ENCODE assay signal across 19 mouse cellular contexts in genomic region chr5:24827173-24827572, GRCm38 (mm10). TPM values are rescaled to one million over a fixed set of nuclear protein-coding genes. Genes with fewer than 3 reads are reported as not detected.
A peak's percentile ranks its signal among the peaks of the same experiment; 100 is the strongest.
DNase-seq lines count a peak whose midpoint lies in the region; ATAC-seq and TF ChIP-seq lines count a peak whose summit lies in the region.
"Had no signal": no experiment of that assay in that cellular context is flagged by ENCODE, and none has a peak within 500 bp of the region (broad histone marks: within the 10 kb centered on the region; RNA-seq: fewer than 3 reads in every experiment).

No protein-coding gene starts in this region.

- no peak for TF ChIP-seq POLR2A in MEL (IDR thresholded peaks at IDR 0.05; ENCODE audit: control insufficient read depth in 1 of 2, insufficient read depth in 1 of 2, low read depth in 1 of 2, low read length in 2 of 2, poor library complexity in 1 of 2)
- no peak for TF ChIP-seq POLR2A in embryonic fibroblast, embryonic 13.5 days (IDR thresholded peaks at IDR 0.05; ENCODE audit: low read depth, low read length)
- TF ChIP-seq POLR2A in small intestine, adult 2 months (IDR thresholded peaks at IDR 0.05; ENCODE audit: low read depth, low read length): no peak

- no peaks in the 10 kb centered on the region for H3K36me3 ChIP-seq in lung, embryonic 15.5 days
- H3K36me3 ChIP-seq in MEL (ENCODE audit: control insufficient read depth in 1 of 2, insufficient read depth in 2 of 2, low read length in 2 of 2): peaks cover 5 to 22% of the 10 kb centered on the region in 2 experiments
- no peaks in the 10 kb centered on the region for H3K36me3 ChIP-seq in small intestine, adult 2 months (ENCODE audit: control insufficient read depth, insufficient read depth, low read length)
- H3K36me3 ChIP-seq: embryonic facial prominence, embryonic 13.5 days; limb, embryonic 12.5 days; neural tube, embryonic 13.5 days had no signal

- no peak overlapping the region for H3K4me3 ChIP-seq in lung, embryonic 15.5 days
- H3K4me3 ChIP-seq in MEL (ENCODE audit: control insufficient read depth in 1 of 2, insufficient read depth in 1 of 2, low read depth in 2 of 2, low read length in 2 of 2): no peak overlapping the region
- H3K4me3 ChIP-seq in embryonic fibroblast, embryonic 13.5 days (ENCODE audit: insufficient read depth, low read length): no peak overlapping the region
- H3K4me3 ChIP-seq in small intestine, adult 2 months (ENCODE audit: low read depth, low read length): no peak overlapping the region
- H3K4me3 ChIP-seq: embryonic facial prominence, embryonic 13.5 days; limb, embryonic 12.5 days; neural tube, embryonic 13.5 days had no signal

- intact Hi-C loops in gastrocnemius, postnatal 36 days (cut with DNase I): no loop called here

- TF ChIP-seq CTCF in MEL (IDR thresholded peaks at IDR 0.05 in 2 of 3, conservative IDR thresholded peaks at IDR 0.05 in 1 of 3; ENCODE audit: control insufficient read depth in 1 of 3, insufficient read depth in 1 of 3, low read depth in 2 of 3, low read length in 3 of 3, poor library complexity in 1 of 3, severe bottlenecking in 1 of 3): no peak
- TF ChIP-seq CTCF in embryonic fibroblast, embryonic 13.5 days (IDR thresholded peaks at IDR 0.05; ENCODE audit: borderline replicate concordance, insufficient read depth, low read length): no peak
- TF ChIP-seq CTCF in small intestine, adult 2 months (IDR thresholded peaks at IDR 0.05; ENCODE audit: extremely low read depth, insufficient read length, insufficient replicate concordance, low read depth, low read length): no peak

- H3K4me2 ChIP-seq in lung, embryonic 15.5 days: no peak overlapping the region
- H3K4me2 ChIP-seq: embryonic facial prominence, embryonic 13.5 days; limb, embryonic 12.5 days; neural tube, embryonic 13.5 days had no signal

- no peak for ATAC-seq in lung, embryonic 15.5 days (ENCODE audit: borderline replicate concordance, extremely low read depth, low FRiP score, low TSS enrichment)
- ATAC-seq: CD4-positive, CD25-positive, alpha-beta regulatory T cell, adult 4 months; forebrain, postnatal 0 days; hindbrain, embryonic 16.5 days had no signal

- H3K4me1 ChIP-seq in lung, embryonic 15.5 days: peaks cover 22% of the 10 kb centered on the region
- H3K4me1 ChIP-seq in MEL (ENCODE audit: control insufficient read depth in 1 of 2, insufficient read depth in 2 of 2, low read length in 2 of 2): peaks cover 11 to 12% of the 10 kb centered on the region in 2 experiments
- H3K4me1 ChIP-seq in embryonic fibroblast, embryonic 13.5 days (ENCODE audit: control insufficient read depth, insufficient read depth, low read length): peaks cover 32% of the 10 kb centered on the region
- H3K4me1 ChIP-seq in small intestine, adult 2 months (ENCODE audit: control insufficient read depth, insufficient read depth, insufficient read length, low read length): peaks cover 26% of the 10 kb centered on the region; the same call in 1 of the 2 replicates

- no peak overlapping the region for H3K9ac ChIP-seq in lung, embryonic 15.5 days
- no peak overlapping the region for H3K9ac ChIP-seq in MEL (ENCODE audit: control insufficient read depth, low read depth, low read length, poor library complexity, severe bottlenecking)
- H3K9ac ChIP-seq: embryonic facial prominence, embryonic 13.5 days; forebrain, postnatal 0 days; limb, embryonic 12.5 days; neural tube, embryonic 13.5 days had no signal

- TF ChIP-seq EP300 in MEL (IDR thresholded peaks at IDR 0.05; ENCODE audit: low read depth in 1 of 2, low read length in 2 of 2): peak in 1 of 2 experiments; percentile 15; a peak in 1 of 4 replicates

- TF ChIP-seq RAD21 in MEL (IDR thresholded peaks at IDR 0.05; ENCODE audit: low read depth, low read length): no peak

- WGBS in lung, embryonic 15.5 days: 81% methylated on average over 2 of the region's 2 CpGs
- 86% methylated on average over 2 of the region's 2 CpGs for WGBS in small intestine, adult 2 months

- H3K27me3 ChIP-seq in lung, embryonic 15.5 days: no peaks in the 10 kb centered on the region
- no peaks in the 10 kb centered on the region for H3K27me3 ChIP-seq in MEL (ENCODE audit: control insufficient read depth in 1 of 2, insufficient read depth in 2 of 2, low read length in 2 of 2)
- no peaks in the 10 kb centered on the region for H3K27me3 ChIP-seq in small intestine, adult 2 months (ENCODE audit: control insufficient read depth, insufficient read depth, low read length)
- H3K27me3 ChIP-seq: embryonic facial prominence, embryonic 13.5 days; limb, embryonic 12.5 days; neural tube, embryonic 13.5 days had no signal

- H3K27ac ChIP-seq in lung, embryonic 15.5 days: peak overlapping the region; percentile 1; the same call in 1 of the 2 replicates
- H3K27ac ChIP-seq in MEL (ENCODE audit: control insufficient read depth, low read depth, low read length): no peak overlapping the region
- H3K27ac ChIP-seq in embryonic fibroblast, embryonic 13.5 days (ENCODE audit: insufficient read depth, low read length): peak overlapping the region; percentile 41; the same call in 1 of the 2 replicates
- H3K27ac ChIP-seq in small intestine, adult 2 months (ENCODE audit: insufficient read depth, low read depth, low read length): 0 out of 2 replicates have a peak overlapping the region, but pooled peaks have one; percentile 27
- H3K27ac ChIP-seq: embryonic facial prominence, embryonic 13.5 days; limb, embryonic 12.5 days; neural tube, embryonic 13.5 days had no signal

- peaks cover 71% of the 10 kb centered on the region for H3K79me2 ChIP-seq in MEL (ENCODE audit: control insufficient read depth, insufficient read depth, low read length, poor library complexity)

- H3K9me3 ChIP-seq in lung, embryonic 15.5 days: no peaks in the 10 kb centered on the region
- no peaks in the 10 kb centered on the region for H3K9me3 ChIP-seq in MEL (replicated peaks; ENCODE audit: insufficient read depth, low read length)
- H3K9me3 ChIP-seq: embryonic facial prominence, embryonic 13.5 days; limb, embryonic 12.5 days; neural tube, embryonic 13.5 days had no signal

- no peak for DNase-seq in lung, adult 18-20 months
- DNase-seq in MEL (ENCODE audit: low read depth, low spot score): peak; percentile 37
- no peak for DNase-seq in yolk sac, embryonic 10.5 days (ENCODE audit: low spot score)
- DNase-seq in gastrocnemius, postnatal 36 days: no peak
- DNase-seq: adrenal gland, postnatal 10 days; cerebellum, adult 2 months; forebrain, postnatal 0 days; gastrocnemius, postnatal 10 days; kidney, adult 11 months; kidney, postnatal 14 days; thymus, postnatal 14 days had no signal

TF ChIP-seq in MEL, 35 proteins besides CTCF, POLR2A, EP300 and RAD21:
- TF ChIP-seq UBTF (IDR thresholded peaks at IDR 0.05; ENCODE audit: borderline replicate concordance, insufficient read depth, low read depth, low read length): no peak
- no peak for TF ChIP-seq E2F4 (IDR thresholded peaks at IDR 0.05; ENCODE audit: borderline replicate concordance, low read depth, low read length)
- TF ChIP-seq ZMIZ1 (IDR thresholded peaks at IDR 0.05; ENCODE audit: low read depth, low read length): no peak
- no peak for TF ChIP-seq TBP (IDR thresholded peaks at IDR 0.05; ENCODE audit: low read depth, low read length)
- TF ChIP-seq KAT2A (conservative IDR thresholded peaks at IDR 0.05; ENCODE audit: low read depth, low read length): no peak
- no peak for TF ChIP-seq CHD1 (IDR thresholded peaks at IDR 0.05; ENCODE audit: low read depth, low read length)
- no peak for TF ChIP-seq ZNF384 (IDR thresholded peaks at IDR 0.05; ENCODE audit: low read depth, low read length)
- TF ChIP-seq RCOR1 (IDR thresholded peaks at IDR 0.05; ENCODE audit: low read depth, low read length): no peak
- TF ChIP-seq GATA1 (IDR thresholded peaks at IDR 0.05; ENCODE audit: low read depth, low read length): no peak
- no peak for TF ChIP-seq ZC3H11A (IDR thresholded peaks at IDR 0.05; ENCODE audit: low read depth, low read length)
- no peak for TF ChIP-seq CHD2 (IDR thresholded peaks at IDR 0.05; ENCODE audit: low read length)
- no peak for TF ChIP-seq USF1 (IDR thresholded peaks at IDR 0.05; ENCODE audit: low read depth, low read length)
- TF ChIP-seq MYB (IDR thresholded peaks at IDR 0.05; ENCODE audit: low read depth, low read length): no peak

RNA-seq across cellular contexts. Expression of gene Rheb, which starts 15.3 kb away (rescaled TPM):
- 201 and 202 TPM in 2 replicates for polyA plus RNA-seq in lung, embryonic 15.5 days (2015; fragmentation: Nextera tagmentation; extraction: Ambion mirVana)
- total RNA-seq in MEL (2012; rRNA removed): 61.3 and 67.7 TPM in 2 replicates
- 100 to 1,000 TPM; 114 to 731 TPM for polyA plus RNA-seq in MEL (2012; ENCODE audit: insufficient read depth in 1 of 2, insufficient read length in 2 of 2, low read depth in 1 of 2, low replicate concordance in 2 of 2, missing spikeins in 1 of 2)
- 147 and 150 TPM in 2 replicates for polyA plus RNA-seq in embryonic fibroblast, embryonic 13.5 days (2011; ENCODE audit: insufficient read length, low read depth, missing spikeins)
- 10.7 and 17.3 TPM in 2 replicates for polyA plus RNA-seq in small intestine, adult 2 months (2012; rRNA removed)
- total RNA-seq in gastrocnemius, postnatal 36 days (2021): 10 to 100 TPM; 55.9 to 62.0 TPM
